Mouse (Mus musculus) heart, adult 8-10 months (tissue): ENCODE results near the gene Serpina3g. TPM values are rescaled to one million over a fixed set of nuclear protein-coding genes. Genes with fewer than 3 reads are reported as not detected.
"Not testable (repeated sequence)": the region's sequence is repeated elsewhere in the genome, so short reads cannot be mapped to it uniquely, and the experiment has no call there.

Source experiments
- DNase-seq: peaks from one replicate; pipeline ENCODE4 v3.0.0; 2022; ENCODE audit warnings: low spot score
- total RNA-seq, 4 experiments: library from RNA; stranded (reverse); gene quantifications; 2 replicates each; pipeline ENCODE4 v1.2.4; 2022

Serpina3g gene
- total RNA-seq: 1 to 10 TPM in 3 of 4 experiments, under 1 TPM in 1; 0.84 to 2.1 (median 1.8) TPM

DNA sequence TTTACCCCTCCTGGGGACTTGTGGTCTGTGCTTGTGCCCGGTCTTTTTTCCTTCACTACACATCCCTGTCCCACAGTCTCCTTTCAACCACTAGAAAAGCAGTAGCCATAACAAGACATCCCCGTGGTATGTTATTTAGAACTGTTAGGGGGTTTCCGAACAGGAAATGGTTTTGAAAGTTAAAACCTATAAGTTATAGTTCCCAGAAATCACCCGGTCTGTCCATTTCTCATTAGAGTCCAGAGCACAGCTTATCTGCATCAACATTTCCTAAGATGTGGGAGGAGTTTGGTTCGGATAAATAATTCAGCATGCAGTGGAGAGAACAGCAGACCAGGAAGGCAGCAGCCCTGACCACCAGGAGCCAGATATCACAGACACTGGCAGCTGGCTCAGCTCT lies at the start of gene Serpina3g:
Gene Serpina3g, plus strand, starts transcription at position 331 of the 400 bp plus-strand sequence.
- DNase-seq: no peak

DNA sequence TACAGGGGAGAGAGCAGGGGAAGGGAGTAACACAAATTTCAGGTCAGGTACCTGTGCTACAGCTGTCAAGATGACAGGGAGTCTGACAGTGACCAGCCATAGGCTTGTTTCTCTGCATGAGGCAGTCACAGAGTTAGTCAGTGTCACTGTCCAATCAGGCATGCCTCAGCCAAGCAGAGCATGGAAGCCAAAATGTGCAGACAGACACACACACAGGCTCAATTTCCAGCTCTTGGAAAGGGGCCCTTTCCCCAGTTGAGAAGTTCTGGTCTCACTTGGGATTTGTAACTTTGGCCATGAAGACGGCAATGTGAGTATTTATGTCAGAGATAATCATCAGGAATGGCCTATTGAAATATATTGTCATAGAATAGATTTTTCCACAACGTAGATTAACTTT lies 46.8 kb upstream of the Serpina3g start:
- no peak for DNase-seq

DNA sequence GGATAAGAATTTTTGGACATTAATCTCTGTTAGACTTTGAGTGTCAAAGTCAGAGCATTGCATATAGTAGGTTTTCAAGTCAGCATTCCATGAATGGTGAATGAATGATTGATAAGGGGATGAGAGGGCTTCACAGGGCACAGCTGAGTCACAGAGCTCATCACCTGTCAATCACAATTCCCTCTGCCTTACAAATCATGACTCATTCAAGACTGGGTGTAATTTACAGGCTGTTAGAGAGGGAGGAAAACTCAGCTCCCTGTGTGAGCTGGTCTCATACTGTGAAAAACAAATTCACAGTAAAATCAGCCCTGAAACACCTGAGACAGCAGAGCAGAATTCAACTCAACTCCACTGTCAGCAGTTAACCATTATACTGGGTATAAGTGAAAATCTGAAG lies 45.2 kb upstream of the Serpina3g start:
- no peak for DNase-seq

DNA sequence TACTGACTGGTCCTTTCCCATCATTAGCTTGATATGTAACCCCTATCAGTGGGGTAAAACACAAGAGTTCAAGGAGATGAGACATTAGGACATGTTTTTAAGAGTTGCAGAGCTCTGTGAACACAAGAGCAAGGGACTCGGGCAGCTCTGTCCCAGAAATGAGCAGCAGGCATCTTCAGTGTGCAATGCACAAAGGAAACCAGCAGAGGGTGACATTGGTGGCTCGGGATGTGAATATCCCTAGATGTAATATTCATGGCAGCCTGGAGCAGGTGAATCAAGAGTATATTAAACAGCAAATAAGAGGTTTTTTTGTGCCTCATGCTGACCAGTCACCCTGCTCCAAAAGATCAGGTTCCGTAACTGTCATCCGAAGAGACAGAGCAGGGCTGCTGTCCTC lies 26.9 kb upstream of the Serpina3g start:
- DNase-seq: no peak

DNA sequence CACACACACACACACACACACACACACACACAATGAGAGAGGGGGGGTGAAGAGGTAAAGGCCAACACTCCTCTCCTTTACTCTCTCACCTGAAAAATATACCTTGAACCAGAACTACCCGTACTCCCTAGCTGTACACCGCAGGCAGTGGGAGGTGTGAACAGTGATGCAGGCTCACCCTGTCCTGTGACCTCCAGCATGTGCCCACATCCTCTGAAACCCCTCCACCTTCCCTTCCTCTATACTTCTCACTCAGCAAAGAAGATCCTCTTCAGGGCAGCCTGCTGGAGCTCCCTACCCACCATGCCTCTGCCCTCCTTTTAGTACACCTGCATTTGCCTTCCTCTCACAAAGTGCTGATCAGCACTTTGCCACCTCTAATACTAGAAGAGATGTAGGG lies 26.2 kb upstream of the Serpina3g start:
- no peak for DNase-seq

DNA sequence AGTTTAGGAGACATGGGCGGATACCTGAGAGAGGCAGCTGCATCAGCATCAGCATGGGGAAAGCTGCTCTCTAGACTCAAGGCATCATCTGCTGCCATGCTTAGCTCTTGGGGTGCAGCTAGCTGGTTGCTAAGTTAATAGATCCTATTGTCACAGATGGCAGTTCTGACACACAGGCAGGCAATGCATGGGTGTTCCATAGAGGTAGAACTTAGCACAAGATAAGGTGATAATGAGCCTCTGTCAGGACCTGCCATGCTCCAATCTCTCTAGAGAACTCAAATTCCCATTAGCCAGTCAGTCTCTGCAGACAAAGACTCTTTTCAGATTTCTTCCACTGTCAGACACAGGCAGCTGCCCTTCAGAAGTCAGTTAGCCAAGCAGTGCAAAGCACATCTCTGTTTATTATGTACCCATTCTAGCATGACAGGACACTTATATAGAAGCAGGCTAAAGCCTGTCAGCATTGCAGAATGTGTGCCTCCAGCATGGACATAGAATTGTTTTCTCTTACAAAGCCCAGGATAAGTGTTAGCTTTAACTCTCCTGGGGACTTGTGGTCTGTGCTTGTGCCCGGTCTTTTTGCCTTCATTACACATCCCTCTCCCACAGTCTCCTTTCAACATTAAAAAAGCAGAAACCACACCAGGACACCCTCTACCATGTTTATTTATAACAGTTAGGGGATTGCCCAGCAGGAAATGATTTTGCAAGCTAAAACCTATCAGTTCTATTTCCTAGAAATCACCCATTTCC lies 22.2 kb upstream of the Serpina3g start:
- no peak for DNase-seq

DNA sequence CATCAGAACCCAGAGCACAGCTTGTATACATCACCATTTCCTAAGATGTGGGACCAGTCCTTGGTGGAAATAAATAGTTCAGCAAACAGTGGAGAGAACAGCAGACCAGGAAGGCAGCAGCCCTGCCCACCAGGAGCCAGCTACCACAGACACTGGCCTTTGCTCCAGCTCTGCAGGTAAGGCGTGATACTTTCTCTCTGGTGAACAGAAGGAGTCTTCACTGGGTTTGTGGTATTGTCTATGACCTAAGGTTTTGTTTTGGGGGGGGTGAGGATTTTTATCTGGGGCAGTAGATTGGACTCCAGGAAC lies 21.6 kb upstream of the Serpina3g start, which contains the start of gene Serpina3f:
Gene Serpina3f, plus strand, starts transcription at position 100 of the 309 bp plus-strand sequence.
- DNase-seq: no peak

DNA sequence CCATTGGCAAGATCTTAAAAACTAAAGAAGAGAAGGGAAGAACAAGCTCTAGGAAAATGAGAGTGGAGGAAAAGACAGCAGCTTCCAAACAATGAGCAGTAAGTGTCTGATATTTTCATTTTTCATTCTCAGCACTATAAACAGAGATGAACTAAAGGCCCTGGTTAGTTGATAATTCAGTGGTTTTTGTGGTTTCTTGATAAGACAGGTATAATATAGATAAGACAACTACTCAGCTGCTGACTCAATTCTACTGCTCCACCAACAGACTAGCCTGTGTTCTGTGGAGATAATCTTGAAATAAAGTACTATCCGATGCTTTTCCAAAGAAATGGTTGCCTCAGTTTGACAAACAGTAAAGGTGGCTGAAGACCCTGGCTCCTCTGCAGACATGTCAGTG lies 20.8 kb upstream of the Serpina3g start:
- no peak for DNase-seq

DNA sequence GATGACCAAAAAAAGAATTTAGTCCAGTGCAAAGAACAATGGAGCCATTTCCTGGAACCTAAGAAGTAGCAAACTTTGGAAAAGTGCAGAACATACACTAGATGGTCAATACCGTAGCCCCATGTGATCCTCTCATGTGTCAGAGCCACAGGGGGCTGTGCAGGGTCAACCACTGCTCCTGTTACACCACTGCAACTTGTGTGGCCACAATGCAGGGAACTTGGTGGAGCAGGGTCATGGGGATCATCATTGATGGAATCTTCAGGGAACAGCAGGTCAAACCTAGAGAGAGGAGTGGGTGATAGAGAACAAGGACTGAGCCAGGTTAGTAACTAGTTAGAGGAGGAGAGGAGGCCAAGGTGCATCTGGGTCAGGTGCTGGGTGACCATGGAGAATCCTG lies 14.4 kb upstream of the Serpina3g start:
- no peak for DNase-seq

DNA sequence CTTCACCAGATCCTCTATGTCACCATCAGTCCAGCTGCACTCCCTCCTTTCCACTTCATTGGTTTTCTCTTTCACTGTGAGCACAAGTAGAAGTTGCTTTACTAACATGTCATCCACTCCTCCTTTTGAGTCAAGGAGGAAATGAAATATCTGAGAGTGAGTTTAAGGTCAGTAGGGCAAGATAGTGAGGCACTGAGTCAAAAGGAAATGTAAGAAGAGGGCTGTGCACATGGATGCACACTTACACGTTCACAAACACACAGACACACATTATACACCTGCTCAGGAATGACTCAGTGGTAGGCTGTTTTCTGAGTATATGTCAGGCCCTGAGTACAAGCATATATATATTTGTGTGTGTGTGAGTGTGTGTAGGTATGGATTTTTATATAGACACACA lies 12.4 kb upstream of the Serpina3g start:
- DNase-seq: no peak

DNA sequence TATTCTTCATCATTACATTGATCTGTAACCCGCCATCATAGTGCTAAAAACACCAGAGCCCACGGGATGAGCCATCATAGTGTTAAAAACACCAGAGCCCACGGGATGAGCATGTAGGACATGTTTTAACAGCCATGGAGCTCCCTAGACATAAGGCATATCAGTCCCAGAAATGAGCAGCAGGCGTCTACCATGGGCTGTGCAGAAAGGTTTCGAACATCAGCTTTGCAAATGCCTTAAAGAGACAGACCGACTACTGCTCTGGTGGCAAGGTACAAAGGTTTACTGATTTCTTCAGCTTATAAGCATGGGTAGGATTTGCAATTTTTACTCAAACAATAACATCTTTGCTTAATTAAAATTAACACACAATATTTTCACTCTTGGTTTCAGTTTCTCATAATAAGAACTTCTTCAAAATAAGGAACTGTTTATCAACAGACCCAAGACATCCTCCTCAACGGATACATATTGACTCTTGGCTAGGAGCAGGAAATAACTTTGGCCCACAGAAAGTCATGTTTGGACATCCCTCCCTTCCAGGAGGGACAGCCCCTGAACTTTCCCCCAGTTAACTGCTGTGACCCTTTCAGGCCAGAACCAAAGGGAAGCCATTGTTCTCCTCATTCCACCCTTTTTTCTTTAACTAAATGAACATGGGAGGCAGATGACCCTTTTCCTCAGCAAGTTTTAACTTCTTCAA lies 11.3 kb upstream of the Serpina3g start:
- peak; percentile 19 for DNase-seq

DNA sequence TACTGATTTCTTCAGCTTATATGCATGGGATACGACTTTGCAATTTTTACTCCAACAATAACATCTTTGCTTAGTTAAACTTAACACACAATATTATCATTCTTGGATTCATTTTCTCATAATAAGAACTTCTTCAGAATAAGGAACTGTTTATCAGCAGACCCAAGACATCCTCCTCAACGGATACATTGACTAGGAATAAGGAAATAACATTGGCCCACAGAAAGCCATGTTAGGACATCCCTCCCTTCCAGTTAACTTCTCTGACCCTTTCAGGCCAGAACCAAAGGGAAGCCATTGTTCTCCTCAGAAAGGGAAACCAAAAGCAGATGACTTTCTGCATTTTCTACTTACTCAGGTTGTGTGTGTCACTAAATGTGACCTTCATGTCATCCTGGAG lies 5.3 kb upstream of the Serpina3g start:
- no peak for DNase-seq

DNA sequence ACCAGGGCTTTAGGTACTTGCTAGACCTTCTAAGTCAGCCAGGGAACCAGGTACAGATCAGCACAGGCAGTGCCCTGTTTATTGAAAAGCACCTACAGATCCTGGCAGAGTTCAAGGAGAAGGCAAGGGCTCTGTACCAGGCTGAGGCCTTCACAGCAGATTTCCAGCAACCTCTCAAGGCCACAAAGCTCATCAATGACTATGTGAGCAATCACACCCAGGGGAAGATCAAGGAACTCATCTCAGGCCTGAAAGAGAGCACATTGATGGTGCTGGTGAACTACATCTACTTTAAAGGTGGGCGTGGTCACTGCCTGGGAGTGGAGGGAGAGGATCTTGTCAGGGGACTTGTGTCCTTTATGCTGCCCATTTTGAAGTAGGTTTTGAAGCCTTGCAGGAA lies 2.0 kb downstream of the Serpina3g start:
- not testable (repeated sequence) for DNase-seq

DNA sequence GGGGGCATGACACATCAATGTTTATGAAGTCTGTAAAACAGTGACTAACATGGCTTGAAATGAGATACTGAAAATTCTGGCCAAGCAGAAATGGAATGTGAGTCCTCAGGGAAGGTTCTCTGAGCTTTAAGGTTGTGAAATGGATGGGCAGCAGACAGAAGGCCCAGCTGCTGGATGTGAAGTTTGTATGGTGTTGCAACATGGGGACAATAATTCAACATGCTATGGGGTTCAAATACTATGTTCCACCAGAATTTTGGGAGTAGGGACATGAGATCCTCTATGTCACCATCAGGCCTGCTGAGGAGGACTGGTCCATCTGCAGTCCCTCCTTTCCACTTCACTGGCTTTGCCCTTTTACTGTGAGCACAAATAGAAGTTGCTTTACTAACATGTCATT lies 7.3 kb downstream of the Serpina3g start:
- DNase-seq: no peak

DNA sequence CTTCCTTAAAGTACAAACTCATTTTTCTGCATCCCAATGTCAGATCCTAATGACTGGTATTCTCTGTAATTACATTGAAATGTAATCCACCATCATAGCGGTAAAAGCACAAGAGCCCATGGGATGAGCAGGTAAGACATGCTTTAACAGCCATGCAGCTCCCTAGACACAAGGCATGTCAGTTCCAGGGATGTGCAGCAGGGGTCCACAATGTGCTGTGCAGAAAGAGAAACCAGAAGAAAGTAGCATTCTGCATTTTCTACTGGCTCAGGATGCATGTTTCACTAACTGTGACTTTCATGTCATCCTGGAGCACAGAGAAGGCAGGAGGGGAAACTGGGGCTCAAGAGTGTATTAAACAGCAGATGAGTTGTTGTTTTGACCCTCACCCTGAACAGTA lies 9.0 kb downstream of the Serpina3g start:
- no peak for DNase-seq

DNA sequence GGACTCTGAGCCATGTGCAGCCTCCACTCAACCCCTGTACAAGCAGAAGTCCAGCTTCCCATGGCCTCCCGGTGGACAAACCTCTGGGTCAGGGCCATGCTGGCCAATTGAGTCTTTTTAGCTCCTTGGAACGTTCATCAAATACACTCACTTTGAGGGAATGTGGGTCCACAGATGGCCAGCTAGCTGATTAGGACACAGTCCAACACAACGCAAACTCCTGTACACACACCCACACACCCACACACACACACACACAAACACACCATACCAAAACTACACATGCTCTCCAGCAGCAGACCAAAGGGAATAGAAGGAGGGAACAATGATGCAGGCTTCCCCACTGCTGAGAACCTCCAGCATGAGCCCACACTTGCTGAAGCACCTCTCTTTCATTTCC lies 9.6 kb downstream of the Serpina3g start:
- DNase-seq: peak; percentile 31

DNA sequence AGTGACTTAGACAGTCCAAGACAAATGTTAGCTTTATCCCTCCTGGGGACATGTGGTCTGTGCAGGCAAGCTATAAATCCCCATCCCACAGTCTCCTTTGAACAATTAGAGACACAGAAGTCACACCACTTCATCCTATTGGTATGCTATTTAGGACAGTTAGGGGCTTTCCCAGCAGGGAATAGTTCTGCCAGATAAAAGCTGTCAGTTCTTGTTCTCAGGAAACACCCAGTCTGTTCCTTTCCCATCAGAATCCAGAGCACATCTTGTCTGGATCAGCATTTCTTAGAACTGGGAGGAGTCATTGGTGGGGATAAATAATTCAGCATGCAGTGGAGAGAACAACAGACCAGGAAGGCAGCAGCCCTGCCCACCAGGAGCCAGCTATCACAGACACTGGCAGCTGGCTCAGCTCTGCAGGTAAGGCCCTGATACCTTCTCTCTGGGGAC lies 11.5 kb downstream of the Serpina3g start:
- DNase-seq: peak; percentile 33

DNA sequence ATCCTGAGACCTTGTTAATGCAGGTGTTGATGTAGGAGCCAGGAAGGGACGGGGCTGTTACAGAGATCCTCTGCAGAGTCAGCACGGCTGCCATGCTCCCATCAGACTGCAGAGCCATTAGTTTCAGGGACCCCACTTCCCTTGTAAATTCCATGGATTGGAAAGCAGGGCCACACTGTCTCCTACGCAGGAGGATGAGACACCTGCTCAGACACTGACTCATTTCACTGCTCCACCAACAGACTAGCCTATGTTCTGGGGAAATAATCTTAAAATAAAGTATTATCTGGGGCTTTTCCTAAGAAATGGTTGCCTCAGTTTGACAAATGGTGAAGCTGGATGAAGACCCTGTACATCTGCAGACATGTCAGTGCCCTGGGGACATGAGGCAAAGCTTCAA lies 12.2 kb downstream of the Serpina3g start:
- no peak for DNase-seq

DNA sequence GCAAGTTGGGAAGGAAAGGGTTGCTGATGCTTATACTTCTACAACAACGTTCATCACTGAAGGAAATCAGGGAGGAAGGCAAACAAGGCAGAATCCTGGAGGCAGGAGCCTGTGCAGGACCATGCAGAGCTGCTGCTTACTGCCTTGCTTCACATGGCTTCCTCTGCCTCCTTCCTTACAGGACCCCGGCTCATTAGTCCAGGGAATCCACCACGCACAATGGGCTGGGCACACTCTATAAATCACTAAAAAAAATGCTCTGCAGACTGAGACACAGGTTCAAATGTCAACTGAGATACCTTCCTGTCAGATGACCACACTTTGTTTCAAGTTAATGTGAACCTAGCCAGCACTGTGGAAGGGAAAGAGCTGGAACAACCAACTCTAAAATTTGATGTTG lies 25.0 kb downstream of the Serpina3g start:
- no peak for DNase-seq

DNA sequence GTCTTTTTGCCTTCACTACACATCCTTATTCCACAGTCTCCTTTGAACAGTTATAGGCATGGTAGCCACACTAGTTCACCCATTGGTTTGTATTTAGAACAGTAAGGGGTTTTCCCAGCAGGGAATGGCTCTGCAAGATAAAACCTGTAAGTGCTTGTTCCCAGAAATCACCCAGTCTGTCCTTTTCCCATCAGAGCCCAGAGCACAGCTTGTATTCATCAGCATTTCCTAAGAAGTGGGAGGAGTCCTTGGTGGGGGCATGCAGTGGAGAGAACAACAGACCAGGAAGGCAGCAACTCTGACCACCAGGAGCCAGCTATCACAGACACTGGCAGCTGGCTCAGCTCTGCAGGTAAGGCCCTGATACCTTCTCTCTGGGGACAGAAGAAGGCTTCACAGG lies 26.8 kb downstream of the Serpina3g start, which contains the start of gene Serpina3i:
Gene Serpina3i, plus strand, starts transcription at position 260 of the 400 bp plus-strand sequence.
- no peak for DNase-seq

DNA sequence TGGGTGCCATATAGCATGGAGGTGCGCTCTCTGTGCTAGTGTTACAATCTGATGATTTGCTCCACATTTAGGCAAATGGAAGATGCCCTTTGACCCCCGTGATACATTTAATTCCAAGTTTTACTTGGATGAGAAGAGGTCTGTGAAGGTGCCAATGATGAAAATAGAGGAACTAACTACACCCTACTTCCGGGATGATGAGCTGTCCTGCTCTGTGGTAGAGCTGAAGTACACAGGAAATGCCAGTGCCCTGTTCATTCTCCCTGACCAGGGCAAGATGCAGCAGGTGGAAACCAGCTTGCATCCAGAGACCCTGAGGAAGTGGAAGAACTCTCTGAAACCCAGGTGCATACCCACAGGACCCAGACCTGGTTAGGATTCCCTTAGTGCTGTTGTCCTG lies 30.3 kb downstream of the Serpina3g start:
- no peak for DNase-seq

DNA sequence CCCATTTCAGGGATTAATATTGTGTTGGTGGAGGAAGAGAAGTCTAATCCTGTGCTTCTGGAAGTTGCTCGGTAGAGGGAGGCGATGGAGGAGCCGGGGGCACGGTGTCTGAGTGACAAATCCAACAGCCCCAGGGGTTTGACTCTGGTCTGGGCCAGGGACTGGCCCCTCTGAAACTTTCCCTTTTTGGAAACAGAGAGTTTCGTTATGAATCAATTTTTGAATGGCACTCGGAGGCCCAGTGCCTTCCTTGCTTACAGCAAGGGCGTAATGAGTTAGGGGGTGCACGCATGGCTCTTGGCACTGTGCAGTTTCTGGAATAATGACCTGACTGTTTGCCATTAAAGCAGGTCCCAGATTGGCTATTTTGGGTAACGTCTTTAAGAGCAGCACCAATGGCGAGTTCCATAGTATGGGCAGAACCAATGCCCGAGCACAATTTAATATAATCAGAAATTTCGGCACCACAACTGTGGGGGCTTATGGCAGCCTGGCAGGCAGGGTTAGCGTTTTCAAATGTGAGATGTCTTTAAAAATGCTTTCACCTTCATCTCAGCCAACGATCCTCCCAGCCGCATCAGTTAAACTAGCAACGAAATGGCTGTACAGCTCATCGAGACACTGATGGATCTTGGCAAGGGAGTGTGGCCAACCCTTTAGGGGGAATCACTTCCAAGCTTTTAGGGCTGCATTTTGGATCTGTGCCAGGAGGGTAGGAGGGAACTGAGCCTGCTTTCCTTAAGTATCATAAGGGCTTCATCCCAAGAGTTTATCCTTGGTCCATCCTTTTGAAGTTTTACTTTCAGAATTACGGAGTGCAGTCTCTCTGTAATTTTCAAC lies 42.4 kb downstream of the Serpina3g start:
- DNase-seq: no peak
